Mouse (Mus musculus) adrenal gland, adult 18-20 months (tissue): ENCODE results near the gene Cacnb2. TPM values are rescaled to one million over a fixed set of nuclear protein-coding genes. Genes with fewer than 3 reads are reported as not detected.

Source experiments
- DNase-seq, 2 experiments: peaks; one replicate each; pipeline ENCODE4 v3.0.0; 2021 to 2022; ENCODE audit warnings: low spot score in 2 of 2
- total RNA-seq, 2 experiments: library from RNA; stranded (reverse); gene quantifications; 1 replicate in 1 of 2; 2 replicates in 1 of 2; pipeline ENCODE4 v1.2.3; 2021

Cacnb2 gene
- total RNA-seq, 2 experiments from 2014 or later: 19.1 to 37.3 TPM

DNA sequence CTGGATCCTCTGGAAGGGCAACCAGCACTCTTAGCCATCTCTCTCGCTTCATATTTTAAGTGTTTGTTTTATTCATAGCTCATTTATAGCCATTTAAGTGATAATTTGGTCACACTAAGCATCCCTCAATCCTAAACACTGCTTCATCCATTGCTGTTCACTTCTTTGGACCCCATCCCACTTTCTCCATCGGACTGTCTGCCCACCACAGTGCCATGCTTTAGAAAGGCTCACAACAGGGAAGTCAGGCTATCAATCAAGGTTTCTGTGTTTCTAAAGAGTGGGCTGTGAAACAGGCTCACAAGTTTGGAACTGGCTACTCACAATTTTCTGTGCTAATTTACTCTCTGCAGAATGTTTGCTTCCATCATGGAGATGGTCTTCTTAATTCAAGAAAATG, 350.2 kb downstream of the Cacnb2 start:
- DNase-seq: no peak

- no peak for DNase-seq
These were observed 358.1 kb downstream of the Cacnb2 start for GRCm38 (mm10) chr2:14960963-14961488.

DNA sequence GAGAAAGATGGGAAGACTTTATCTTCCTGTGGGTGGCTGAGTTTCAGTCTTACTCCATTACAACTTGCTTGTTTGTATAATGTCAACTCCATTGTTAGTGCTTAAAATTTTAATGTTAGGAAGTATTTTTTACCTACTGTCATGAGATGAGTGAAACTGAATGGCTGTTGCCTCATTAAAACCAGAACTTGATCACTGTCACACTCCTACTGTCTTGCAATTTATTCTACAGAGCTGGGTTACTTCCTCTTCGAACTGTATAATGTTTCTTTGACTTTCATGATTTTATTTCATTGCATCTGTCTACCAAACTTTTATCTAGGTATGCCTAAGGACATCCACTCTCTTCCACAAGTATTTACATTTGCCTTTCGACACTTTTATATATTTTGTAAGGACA, 358.6 kb downstream of the Cacnb2 start:
- no peak for DNase-seq

DNA sequence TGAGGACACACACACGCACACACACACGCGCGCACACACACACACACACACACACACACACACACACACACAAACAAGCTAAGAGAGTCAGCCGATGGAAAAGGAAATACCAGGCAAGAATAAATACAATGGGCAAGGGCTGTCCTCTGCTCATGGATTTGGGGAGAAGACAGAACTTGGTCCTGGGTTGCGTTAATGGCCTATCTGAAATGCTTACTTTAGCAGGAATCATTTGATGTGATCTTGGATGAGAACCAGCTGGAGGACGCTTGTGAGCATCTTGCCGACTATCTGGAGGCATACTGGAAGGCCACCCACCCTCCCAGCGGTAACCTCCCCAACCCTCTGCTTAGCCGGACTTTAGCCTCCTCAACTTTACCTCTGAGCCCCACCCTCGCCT, 381.1 kb downstream of the Cacnb2 start:
- no peak for DNase-seq

GRCm38 (mm10) chr2:14988451-14988850, 385.6 kb downstream of the Cacnb2 start:
- no peak for DNase-seq

DNA sequence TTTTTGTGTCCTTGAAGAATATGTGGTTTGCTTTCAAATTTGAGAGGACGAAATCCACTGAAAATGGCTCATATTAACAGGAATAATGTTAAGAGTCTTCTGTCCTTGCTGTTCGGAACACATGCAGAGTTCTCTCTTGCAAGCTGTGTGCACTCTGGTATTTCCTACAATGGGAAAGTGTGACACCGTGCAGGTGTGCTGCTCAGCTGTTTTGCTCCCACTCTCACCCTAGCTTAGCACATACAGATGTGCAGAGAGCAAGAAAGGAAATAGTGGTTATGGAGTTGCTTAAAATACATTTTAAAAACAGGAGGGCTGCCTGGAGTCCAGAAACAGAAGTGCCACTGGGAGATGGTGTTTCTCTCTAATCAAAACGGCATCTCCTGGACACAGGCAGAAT, 386.5 kb downstream of the Cacnb2 start:
- no peak for DNase-seq

DNA sequence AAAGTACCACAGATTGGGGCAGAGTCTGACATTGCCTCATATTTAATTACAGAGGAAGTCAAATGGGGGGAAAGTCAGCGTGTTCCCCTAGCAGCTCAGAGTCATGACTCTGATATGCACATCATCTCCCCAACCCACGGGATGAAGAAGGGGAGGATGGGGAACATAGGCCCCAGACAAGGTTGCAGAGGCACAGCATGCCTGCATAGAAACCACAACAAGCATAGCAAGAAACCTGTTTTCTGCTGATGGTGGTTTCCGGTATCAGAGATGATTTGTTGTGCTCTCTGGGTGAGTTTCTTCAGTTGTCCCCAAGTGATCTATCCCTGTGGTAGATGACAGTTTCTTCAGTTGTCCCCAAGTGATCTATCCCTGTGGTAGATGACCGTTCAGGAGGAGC, 389.6 kb downstream of the Cacnb2 start:
- no peak for DNase-seq

DNA sequence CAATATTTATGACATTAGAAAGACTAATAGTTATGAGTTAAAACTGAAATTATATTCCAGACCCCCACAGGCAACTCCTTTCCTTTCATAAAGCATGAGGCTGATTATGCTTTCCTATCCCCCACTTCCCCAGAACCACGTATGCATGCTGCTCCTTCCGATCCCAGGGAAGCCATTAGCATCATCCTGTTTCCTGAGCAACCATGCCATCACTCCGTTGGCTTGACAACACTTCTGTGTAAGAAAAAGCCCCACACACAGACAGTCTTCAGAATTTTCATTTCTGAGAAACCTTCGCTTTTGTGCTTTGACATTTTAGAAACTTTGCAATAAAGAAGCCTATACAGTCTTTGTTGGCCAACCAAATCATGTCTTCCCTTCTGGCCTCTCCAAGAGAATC, 393.1 kb downstream of the Cacnb2 start:
- no peak for DNase-seq

DNA sequence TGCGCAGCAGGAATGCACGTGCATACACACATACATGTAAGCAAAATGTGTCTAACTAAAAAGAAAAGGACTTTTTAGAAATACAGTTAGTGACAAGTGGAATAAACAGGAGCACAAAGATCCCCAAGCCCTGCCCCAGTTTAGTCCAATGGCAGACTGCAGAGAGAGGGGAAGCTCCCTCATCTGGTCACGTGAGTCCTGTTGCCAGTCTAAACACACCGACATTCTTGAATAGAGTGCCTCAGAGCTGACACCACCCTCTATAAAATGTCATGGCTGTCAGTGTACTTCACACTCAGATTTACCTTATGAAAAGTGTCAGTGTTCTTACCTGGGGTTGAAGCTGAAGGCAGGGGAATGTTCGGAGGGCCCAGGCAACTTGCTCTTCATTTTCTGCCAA, 394.9 kb downstream of the Cacnb2 start:
- no peak for DNase-seq

- no peak for DNase-seq
These were observed 404.6 kb downstream of the Cacnb2 start for GRCm38 (mm10) chr2:15007531-15007930.

- no peak for DNase-seq
These were observed 405.2 kb downstream of the Cacnb2 start for GRCm38 (mm10) chr2:15008072-15008471.

- no peak for DNase-seq
These were observed 423.9 kb downstream of the Cacnb2 start for GRCm38 (mm10) chr2:15026817-15027216.

- no peak for DNase-seq
These were observed 424.9 kb downstream of the Cacnb2 start for GRCm38 (mm10) chr2:15027816-15028215.

Other genes starting within 250 kb of the Cacnb2 start
- under 1 TPM; 0.10 to 0.23 TPM for gene Slc39a12, start 214.8 kb upstream of the Cacnb2 start, total RNA-seq